Mouse (Mus musculus) C3H10T1/2 (cell line): ENCODE results near the gene Npdc1. TPM values are rescaled to one million over a fixed set of nuclear protein-coding genes. Genes with fewer than 3 reads are reported as not detected.

Experiments
- polyA plus RNA-seq, 2 experiments: library from polyadenylated mRNA; unstranded; fragments of >200 nt; fragmentation: generic; extraction: Trizol; gene quantifications; one replicate each; pipeline ENCODE4 v1.2.1; 2012; ENCODE audit warnings: missing spikeins in 2 of 2

Npdc1 gene
- 100 to 1,000 TPM; 183 to 212 TPM for polyA plus RNA-seq

DNA sequence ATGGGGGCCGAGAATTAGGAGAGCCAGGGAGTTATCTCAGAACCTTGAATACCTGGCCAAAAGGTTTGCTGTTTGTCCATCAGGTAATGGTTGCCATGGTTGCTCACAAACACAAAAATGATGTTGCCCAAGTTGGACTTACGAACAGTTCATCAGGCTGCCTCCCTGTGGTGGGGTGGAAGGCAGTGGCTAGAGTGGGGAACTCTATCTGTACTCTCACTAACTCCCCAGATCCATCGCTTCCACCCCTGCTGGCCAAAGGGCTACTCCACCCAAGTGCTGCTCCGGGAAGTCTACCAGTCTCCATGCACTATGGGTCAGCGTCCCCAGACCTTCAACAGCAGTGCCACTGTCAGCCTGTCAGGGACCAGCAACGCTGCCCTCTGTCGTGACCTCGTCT lies at the start of gene Npdc1:
TSS of gene Npdc1 (plus strand) at position 301 of the 400 bp plus-strand sequence.

DNA sequence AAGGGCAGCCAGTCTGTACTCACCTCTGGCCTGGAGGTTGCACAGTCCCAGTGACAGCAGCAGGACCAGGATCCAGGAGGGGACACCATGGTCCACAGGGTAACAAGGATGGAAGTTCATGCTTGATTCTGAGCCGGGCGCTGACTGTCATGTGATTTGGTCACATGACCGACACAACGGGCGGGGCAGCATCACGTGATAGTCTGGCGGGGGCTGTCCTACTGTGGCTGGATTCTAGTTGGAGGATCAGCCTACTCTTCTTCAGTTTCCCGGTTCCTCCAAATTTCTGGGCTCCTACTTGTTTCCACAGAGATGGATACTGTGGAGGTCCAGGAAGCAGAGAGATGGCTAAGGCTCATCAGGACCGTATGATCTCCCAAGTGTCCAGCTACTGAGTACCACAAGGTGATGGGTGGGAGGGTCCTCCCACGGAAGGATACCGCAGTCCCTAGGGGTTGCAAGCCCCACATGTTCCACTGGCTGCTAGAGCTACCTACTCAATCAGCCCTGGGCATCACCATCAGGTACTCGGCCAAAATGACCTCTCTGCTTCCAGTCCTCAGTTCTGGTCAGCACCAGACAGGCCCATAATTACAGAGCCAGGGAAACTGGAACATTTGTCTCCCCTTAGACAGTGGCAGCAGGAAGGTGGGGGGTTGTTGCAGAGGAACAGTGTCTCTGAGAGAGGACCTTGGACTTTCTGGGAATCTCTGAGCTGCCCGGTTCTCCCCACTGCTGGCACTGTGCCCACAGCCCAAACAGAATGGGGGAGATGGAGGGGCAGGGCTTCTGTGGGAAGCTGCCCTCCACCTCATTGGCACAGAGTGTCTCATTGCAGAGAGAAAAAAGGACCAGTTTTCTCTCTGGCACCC lies 42.7 kb upstream of the Npdc1 start, which contains the start of gene Dpp7:
TSS of gene Dpp7 (minus strand) at position 152 of the 872 bp plus-strand sequence.

DNA sequence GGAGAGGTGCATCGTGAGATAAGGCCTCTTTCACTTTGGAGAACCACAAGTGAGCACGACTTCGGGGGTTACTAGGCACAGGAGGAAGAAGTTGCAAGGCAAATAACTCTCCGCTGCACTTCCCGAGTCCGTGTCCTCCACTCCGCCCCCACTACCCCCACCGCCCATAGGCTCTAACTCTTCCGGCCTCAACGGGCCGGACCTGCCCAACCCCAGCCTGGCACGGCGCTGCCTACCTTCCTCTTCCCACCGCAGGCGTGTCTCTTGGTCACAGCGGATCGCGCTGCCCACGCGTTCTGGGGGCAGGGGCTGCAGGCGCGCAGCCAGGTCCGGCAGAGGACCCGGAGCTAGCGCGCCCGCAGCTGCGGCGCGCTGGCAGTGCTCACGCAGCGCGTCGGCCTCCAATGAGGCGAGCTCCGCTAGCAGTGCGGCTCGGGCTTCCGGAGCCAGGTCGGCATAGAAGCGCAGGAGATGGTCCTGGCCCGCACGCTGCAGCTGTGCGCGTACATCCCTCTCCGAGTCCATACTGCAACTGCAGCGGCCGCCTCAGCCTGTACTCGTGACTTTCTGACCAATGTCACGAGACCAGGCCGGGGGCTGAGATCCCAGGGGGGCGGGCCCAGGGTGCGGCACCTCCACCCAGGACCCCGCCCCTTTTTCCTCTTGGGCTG lies 33.9 kb upstream of the Npdc1 start, which contains the start of gene Uap1l1:
TSS of gene Uap1l1 (minus strand) at position 592 of the 671 bp plus-strand sequence.

DNA sequence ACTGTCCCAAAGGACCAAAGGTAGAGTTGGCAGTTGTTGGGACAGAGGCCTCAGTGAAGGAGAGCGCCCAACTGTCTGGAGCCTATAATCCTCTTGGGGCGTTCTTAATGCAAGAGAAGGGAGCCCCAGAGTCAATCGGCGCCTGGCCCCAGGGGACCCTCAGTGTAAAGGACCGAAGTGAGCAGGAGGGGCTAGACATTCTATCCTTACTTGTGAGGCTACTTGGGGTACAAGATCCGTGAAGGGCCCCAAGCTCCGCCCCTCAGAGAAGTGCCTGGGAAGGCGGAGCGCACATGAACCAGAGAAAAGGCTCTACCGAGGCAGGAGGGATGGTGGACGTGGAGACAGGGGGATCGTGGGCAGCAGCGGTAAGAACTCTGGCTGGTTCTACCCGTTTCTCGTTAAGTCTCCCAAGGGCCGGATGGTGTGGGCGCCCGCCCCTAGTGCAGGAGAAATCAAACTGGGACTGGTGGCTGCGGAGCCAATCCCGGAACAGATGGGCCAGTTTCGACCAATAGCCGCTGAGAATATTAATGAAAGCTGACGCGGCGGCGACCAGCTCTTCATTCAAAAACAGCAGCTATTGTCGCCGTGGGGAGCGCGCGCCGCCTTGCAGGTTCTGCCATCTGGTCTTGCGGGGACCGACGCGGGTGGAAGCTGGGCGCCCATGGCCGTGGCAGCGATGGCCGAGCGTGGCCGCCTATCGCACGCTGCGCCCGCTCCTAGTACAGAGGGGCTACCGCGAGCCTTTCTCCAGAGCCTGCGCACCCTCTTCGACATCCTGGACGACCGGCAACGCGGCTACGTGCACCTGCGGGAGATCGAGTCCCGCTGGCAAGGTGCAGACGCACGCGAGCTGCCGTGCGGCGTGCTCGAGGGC lies 27.1 kb upstream of the Npdc1 start, which contains the start of gene Sapcd2:
TSS of gene Sapcd2 (plus strand) at position 558 of the 880 bp plus-strand sequence.

DNA sequence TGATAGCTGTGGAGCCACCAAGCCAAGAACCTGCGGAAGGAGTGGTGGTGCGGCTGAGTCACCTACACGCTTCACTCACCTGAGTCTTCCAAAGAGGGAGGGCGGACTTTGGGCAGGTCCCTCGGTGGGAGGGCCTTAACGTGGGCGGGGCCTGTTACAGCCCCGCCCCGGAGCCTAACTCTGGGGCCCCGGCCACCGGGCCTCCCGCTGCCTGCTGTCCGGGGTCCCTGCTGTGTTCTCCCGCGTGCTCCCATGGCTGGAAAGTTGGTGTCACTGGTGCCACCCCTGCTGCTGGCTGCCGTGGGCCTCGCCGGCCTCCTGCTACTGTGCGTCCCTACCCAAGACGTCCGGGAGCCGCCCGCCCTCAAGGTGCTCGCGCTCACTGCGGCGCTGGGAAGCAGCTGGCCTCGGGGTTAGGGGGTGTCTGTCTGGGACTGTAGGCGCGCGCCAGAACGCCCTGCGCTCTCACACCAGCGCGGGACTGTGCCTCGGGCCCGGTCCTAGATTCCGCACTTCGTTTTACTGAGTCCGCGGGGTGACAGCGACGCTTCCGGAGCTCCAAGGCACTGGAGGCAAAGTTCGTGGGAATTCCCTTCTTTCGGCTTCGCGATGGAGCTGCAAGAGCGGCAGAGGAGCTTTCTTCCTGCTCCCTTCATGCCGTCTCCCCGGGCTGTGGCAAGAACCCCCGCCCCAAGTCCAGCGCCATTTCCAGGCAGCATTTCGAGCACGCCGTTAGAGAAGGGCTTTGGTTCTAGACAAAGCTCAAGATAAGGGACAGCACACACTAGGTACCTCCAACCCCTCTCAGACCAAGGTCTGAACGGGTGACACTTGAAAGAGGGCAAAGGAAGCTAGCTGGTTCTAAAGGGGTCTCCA lies 3.2 kb upstream of the Npdc1 start, which contains the start of gene Entpd2:
TSS of gene Entpd2 (plus strand) at position 154 of the 876 bp plus-strand sequence.

DNA sequence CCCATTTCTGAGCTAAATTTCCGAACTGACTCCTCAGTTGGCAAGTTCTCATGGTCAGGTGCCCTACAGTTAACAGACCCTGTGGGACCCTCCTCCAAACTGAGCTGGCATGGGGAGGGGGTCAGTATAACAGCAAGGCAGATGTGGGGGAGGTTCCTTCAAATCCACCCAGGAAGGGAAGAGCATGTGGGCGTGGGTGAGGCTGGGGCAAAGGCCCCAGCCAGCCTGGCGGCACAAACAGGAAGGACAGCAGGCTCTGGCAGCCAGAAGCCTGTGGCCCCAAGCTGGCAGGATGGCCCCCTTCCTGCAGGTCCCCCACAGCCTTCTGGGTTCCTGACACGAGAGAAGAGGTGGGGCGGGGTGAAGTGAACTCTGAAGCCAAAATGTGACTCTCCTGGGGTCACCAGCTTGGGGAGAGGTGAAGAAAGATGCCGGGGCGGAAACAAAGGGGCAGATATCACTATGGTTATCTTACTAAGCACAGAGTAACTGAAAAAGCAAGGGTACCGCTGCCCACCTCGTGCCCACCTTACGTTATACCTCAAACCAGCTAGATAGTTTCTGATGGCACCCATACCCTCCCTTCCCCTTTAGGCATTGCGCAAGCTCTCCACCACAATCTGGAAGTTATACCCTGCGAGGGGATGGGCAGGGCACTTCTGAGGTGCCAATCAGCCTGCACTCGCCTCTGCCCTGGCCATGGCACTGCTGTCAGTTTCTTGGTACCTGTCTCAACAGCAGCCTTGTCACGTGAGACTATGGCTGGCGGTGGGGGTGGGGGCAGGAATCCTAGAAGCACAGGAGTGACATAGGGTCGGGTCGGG lies 23.6 kb downstream of the Npdc1 start, which contains the start of gene Fut7:
TSS of gene Fut7 (plus strand) at position 681 of the 824 bp plus-strand sequence.

DNA sequence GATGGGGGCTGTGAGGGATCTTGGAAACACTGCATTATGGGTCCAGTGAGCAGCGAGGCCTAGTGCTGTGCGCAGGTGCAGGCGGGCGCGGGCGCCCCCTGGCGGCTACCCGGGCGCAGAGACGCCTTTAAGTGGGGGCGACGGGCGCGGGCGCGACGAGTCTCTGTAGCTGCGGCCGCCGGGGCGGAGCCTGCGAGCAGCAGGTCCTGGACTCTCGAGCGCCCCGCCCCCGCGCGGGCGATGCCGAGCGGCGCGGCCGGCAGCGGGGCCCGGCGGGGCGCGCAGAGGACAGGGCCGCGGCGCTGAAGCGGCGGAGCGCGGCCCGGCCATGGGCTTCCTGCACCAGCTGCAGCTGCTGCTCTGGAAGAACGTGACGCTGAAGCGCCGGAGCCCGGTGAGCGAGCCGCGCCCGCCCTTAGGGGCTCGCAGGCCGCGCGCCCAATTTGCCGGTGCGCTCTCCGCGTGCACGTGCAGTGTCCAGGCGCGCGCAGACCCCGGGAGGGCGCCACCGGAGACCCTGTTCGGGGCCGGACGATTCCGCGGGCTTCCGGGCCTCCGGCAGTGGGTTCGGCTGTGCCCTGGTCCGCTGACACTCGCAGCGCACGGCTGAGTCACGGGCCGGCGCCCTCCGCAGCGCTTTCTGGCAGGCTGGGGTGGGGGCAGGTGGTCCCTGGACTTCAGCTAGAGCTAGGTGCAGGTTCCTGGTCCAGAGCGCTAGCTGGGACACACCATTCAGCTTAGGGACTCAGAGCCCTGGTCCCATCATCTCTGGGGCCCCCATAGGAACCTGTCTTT lies 29.5 kb downstream of the Npdc1 start, which contains the start of gene Abca2:
TSS of gene Abca2 (plus strand) at position 262 of the 795 bp plus-strand sequence.

DNA sequence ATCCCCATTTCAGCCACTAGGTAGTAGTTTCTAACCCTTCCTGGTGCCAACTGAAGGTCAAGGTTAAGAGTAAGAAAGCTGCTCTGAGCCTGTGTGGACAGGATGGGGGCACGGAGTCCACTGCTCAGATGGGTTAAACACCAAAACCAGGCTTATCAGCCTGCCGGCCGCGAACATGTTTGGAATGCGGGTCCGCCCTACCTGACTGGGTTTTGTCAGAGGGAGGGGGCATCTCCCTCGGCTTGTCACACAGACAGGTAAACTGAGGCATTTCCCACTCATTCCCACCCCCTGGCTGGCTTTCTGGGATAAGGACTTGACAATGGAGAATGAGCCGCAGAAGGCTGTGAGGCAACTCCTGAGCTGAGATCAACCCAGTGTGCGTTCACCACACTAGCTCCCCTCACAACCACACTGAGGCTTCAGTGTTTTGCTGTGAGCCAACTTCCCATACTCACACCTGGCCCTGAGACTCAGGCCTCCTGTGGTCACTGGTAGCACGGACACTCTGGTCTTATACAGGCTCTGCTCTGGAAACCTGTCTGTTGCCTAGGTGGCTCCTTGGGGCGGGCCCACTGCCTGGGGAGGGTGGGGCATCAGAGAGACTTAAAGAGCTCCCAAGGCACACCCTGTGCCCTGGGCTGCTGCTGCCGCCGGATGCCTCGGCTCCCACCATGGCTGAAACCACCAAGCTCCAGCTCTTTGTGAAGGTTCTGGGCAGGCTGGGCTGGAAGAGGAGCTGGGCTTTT lies 57.2 kb downstream of the Npdc1 start, which contains the start of gene Clic3:
TSS of gene Clic3 (plus strand) at position 634 of the 749 bp plus-strand sequence.

Other genes starting within 250 kb of the Npdc1 start
- under 1 TPM; 0.13 to 0.19 TPM for gene Nrarp, start 218.6 kb upstream of the Npdc1 start, polyA plus RNA-seq
- gene Tor4a, start 202.5 kb upstream of the Npdc1 start, polyA plus RNA-seq = 10 to 100 TPM in 1 of 2 experiments, 1 to 10 TPM in 1; 9.1 to 26.9 TPM
- 10 to 100 TPM; 29.0 to 67.4 TPM for gene Nelfb, start 187.9 kb upstream of the Npdc1 start, polyA plus RNA-seq
- under 1 TPM in 1 of 2 experiments, not detected in 1; 0.02 TPM for gene Stpg3, start 184.7 kb upstream of the Npdc1 start, polyA plus RNA-seq
- 1 to 10 TPM in 1 of 2 experiments, not detected in 1; 1.6 TPM for gene Fam166a, start 180.6 kb upstream of the Npdc1 start, polyA plus RNA-seq
- 100 to 1,000 TPM; 598 to 649 TPM for gene Tubb4b, start 174.6 kb upstream of the Npdc1 start, polyA plus RNA-seq
- gene Slc34a3, start 165.0 kb upstream of the Npdc1 start, polyA plus RNA-seq = not detected
- gene Rnf224, start 162.6 kb upstream of the Npdc1 start, polyA plus RNA-seq = not detected
- gene Rnf208, start 157.1 kb upstream of the Npdc1 start, polyA plus RNA-seq = not detected
- gene Cysrt1, start 156.9 kb upstream of the Npdc1 start, polyA plus RNA-seq = under 1 TPM; 0.08 to 0.35 TPM
- 1 to 10 TPM; 2.2 to 6.1 TPM for gene AL732309.1, start 152.5 kb upstream of the Npdc1 start, polyA plus RNA-seq
- gene Tmem203, start 143.9 kb upstream of the Npdc1 start, polyA plus RNA-seq = 10 to 100 TPM; 38.1 to 48.4 TPM
- gene Tprn, start 136.7 kb upstream of the Npdc1 start, polyA plus RNA-seq = 10 to 100 TPM; 10.9 to 14.3 TPM
- 100 to 1,000 TPM; 140 to 186 TPM for gene Ssna1, start 126.9 kb upstream of the Npdc1 start, polyA plus RNA-seq
- 100 to 1,000 TPM in 1 of 2 experiments, 10 to 100 TPM in 1; 98.4 to 128 TPM for gene Anapc2, start 126.9 kb upstream of the Npdc1 start, polyA plus RNA-seq
- gene Tmem210, start 111.2 kb upstream of the Npdc1 start, polyA plus RNA-seq = not detected
- gene Lrrc26, start 109.4 kb upstream of the Npdc1 start, polyA plus RNA-seq = not detected
- under 1 TPM; under 0.01 to 0.06 TPM for gene Grin1, start 80.2 kb upstream of the Npdc1 start, polyA plus RNA-seq
- 10 to 100 TPM; 16.1 to 49.7 TPM for gene Man1b1, start 67.0 kb upstream of the Npdc1 start, polyA plus RNA-seq
- 10 to 100 TPM; 31.1 to 38.1 TPM for gene Dpp7, start 43.0 kb upstream of the Npdc1 start, polyA plus RNA-seq
- gene Uap1l1, start 33.7 kb upstream of the Npdc1 start, polyA plus RNA-seq = 100 to 1,000 TPM; 149 to 433 TPM
- 10 to 100 TPM; 18.0 to 25.7 TPM for gene Sapcd2, start 27.0 kb upstream of the Npdc1 start, polyA plus RNA-seq
- gene Entpd2, start 3.5 kb upstream of the Npdc1 start, polyA plus RNA-seq = under 1 TPM in 1 of 2 experiments, not detected in 1; 0.12 TPM
- gene Fut7, start 23.9 kb downstream of the Npdc1 start, polyA plus RNA-seq = under 1 TPM; 0.13 to 0.42 TPM
- 10 to 100 TPM in 1 of 2 experiments, 1 to 10 TPM in 1; 4.8 to 13.4 TPM for gene Abca2, start 29.4 kb downstream of the Npdc1 start, polyA plus RNA-seq
- gene Clic3, start 57.5 kb downstream of the Npdc1 start, polyA plus RNA-seq = under 1 TPM; 0.15 to 0.94 TPM
- 10 to 100 TPM; 25.6 to 61.9 TPM for gene Paxx, start 61.7 kb downstream of the Npdc1 start, polyA plus RNA-seq
- gene Ptgds, start 70.7 kb downstream of the Npdc1 start, polyA plus RNA-seq = under 1 TPM; 0.07 to 0.30 TPM
- not detected for gene Lcn12, start 94.6 kb downstream of the Npdc1 start, polyA plus RNA-seq
- 10 to 100 TPM; 24.9 to 52.5 TPM for gene Fbxw5, start 101.4 kb downstream of the Npdc1 start, polyA plus RNA-seq
- gene C8g, start 102.4 kb downstream of the Npdc1 start, polyA plus RNA-seq = 1 to 10 TPM in 1 of 2 experiments, under 1 TPM in 1; 0.85 to 9.2 TPM
- 10 to 100 TPM; 29.4 to 32.2 TPM for gene Traf2, start 147.6 kb downstream of the Npdc1 start, polyA plus RNA-seq
- gene Edf1, start 158.5 kb downstream of the Npdc1 start, polyA plus RNA-seq = 100 to 1,000 TPM; 602 to 888 TPM
- 1 to 10 TPM in 1 of 2 experiments, under 1 TPM in 1; 0.09 to 1.1 TPM for gene Mamdc4, start 175.5 kb downstream of the Npdc1 start, polyA plus RNA-seq
- gene Phpt1, start 175.9 kb downstream of the Npdc1 start, polyA plus RNA-seq = 100 to 1,000 TPM; 104 to 192 TPM
- 1 to 10 TPM in 1 of 2 experiments, under 1 TPM in 1; 0.04 to 1.9 TPM for gene Ajm1, start 182.4 kb downstream of the Npdc1 start, polyA plus RNA-seq
- 10 to 100 TPM; 38.7 to 57.3 TPM for gene Rabl6, start 209.2 kb downstream of the Npdc1 start, polyA plus RNA-seq
- gene Ccdc183, start 218.3 kb downstream of the Npdc1 start, polyA plus RNA-seq = 1 to 10 TPM in 1 of 2 experiments, under 1 TPM in 1; 0.82 to 1.3 TPM
- 1 to 10 TPM; 5.8 to 8.5 TPM for gene Tmem141, start 222.7 kb downstream of the Npdc1 start, polyA plus RNA-seq
- gene Fcna, start 228.7 kb downstream of the Npdc1 start, polyA plus RNA-seq = under 1 TPM; 0.09 to 0.51 TPM